Mouse (Mus musculus): ENCODE results near the gene Mpzl1. TPM values are rescaled to one million over a fixed set of nuclear protein-coding genes. Genes with fewer than 3 reads are reported as not detected.

The Mpzl1 gene
- polyA plus RNA-seq, 1 experiment from 2014 or later = 164 TPM

DNA sequence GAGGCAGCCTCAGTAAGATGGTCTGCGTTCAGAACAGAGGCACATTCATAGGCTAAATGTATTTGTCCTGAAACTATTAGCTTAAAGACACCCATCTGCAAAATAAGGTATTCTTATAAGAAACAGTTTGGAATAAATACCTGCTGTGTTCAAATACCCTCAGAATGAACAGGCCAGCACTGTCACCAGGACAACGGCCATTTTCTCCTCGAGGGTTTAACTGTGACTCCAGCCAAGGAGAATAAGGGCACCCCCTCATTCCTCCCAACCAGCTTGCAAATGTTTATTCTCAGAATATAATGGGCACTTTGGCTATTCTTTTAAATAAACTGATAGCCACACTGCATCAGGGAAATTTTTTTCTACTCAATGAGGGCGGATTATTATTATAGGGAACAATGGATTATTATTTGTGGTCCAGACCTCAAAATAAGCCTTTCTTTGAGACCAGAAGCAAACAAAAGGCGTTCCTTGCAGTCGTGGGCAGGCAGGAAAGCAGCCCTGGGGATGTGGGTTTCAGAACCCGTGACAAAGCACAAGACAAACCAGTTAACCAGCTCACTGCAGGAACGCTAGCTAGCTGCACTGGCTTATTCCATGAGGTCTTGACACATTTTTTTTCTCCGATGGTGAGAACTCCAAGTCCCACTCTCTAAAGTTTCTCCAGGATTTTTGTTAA is 23.9 kb downstream of the Mpzl1 start:
- H3K4me3 ChIP-seq (replicated peaks) = no peak overlapping the region
- H3K4me1 ChIP-seq = no peaks in the 10 kb centered on the region
- H3K36me3 ChIP-seq = peaks cover 21% of the 10 kb centered on the region
- no peak overlapping the region for H3K4me2 ChIP-seq
- H3K27me3 ChIP-seq (replicated peaks) = no peaks in the 10 kb centered on the region
- ATAC-seq (ENCODE audit: insufficient read depth, low FRiP score, low read depth) = no peak
- H3K9ac ChIP-seq = no peak overlapping the region
- peak overlapping the region; percentile 44; the same call in 1 of the 2 replicates for H3K27ac ChIP-seq
- WGBS = 50% methylated on average over 9 of the region's 9 CpGs
- H3K9me3 ChIP-seq = no peaks in the 10 kb centered on the region

- peak overlapping the region; percentile 44; the same call in 1 of the 2 replicates for H3K27ac ChIP-seq
- 0 out of 2 replicates have a peak, but pooled peaks have one; percentile 31 for ATAC-seq (ENCODE audit: insufficient read depth, low FRiP score, low read depth)
These were observed 24.6 kb downstream of the Mpzl1 start for GRCm38 (mm10) chr1:165609495-165610320.

GRCm38 (mm10) chr1:165608904-165609303 is 25.4 kb downstream of the Mpzl1 start:
- Histone ChIP-seq H3K4me2 (no peak overlapping the region), H3K4me1 (no peaks in the 10 kb centered on the region), H3K36me3 (peaks cover 18% of the 10 kb centered on the region), H3K27me3 (replicated peaks) (no peaks in the 10 kb centered on the region), H3K9ac (no peak overlapping the region), H3K9me3 (no peaks in the 10 kb centered on the region), H3K27ac (no peak overlapping the region), H3K4me3 (replicated peaks) (no peak overlapping the region)
- no peak for ATAC-seq (ENCODE audit: insufficient read depth, low FRiP score, low read depth)
- 47% methylated on average over 4 of the region's 4 CpGs for WGBS

More at GRCm38 (mm10) chr1:165609495-165610320, 24.6 kb downstream of the Mpzl1 start:
- 44% methylated on average over 7 of the region's 7 CpGs for WGBS
- no peak overlapping the region for H3K9ac ChIP-seq
- H3K4me1 ChIP-seq = no peaks in the 10 kb centered on the region
- H3K9me3 ChIP-seq = no peaks in the 10 kb centered on the region
- H3K27me3 ChIP-seq (replicated peaks) = no peaks in the 10 kb centered on the region
- H3K36me3 ChIP-seq = peaks cover 14% of the 10 kb centered on the region
- H3K4me2 ChIP-seq = no peak overlapping the region
- no peak overlapping the region for H3K4me3 ChIP-seq (replicated peaks)

DNA sequence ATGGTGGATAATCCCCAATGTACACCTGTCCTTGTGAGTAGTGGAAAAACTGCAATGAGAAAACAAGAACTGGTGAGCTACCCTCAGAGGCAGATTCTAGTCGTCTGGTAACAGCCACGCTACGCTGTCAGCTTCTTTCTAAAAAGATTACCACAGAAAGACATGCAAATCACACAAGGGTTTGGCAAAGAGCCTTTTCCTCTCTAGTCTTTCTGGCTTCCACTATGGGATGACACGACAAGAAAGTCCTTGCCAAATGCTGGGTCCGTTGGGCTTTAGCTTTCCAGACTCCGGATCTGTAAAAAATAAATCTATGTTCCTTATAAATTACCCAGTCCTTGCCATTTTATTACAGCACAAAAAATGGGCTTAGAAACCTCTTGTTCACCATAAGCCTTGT is 28.6 kb downstream of the Mpzl1 start:
- ATAC-seq (ENCODE audit: insufficient read depth, low FRiP score, low read depth) = no peak
- Histone ChIP-seq H3K27me3 (replicated peaks) (no peaks in the 10 kb centered on the region), H3K4me2 (no peak overlapping the region), H3K9ac (no peak overlapping the region), H3K27ac (no peak overlapping the region), H3K9me3 (no peaks in the 10 kb centered on the region), H3K4me1 (no peaks in the 10 kb centered on the region), H3K36me3 (peaks cover 18% of the 10 kb centered on the region), H3K4me3 (replicated peaks) (no peak overlapping the region)
- 75% methylated on average over 6 of the region's 6 CpGs for WGBS

- no peak overlapping the region for H3K4me2 ChIP-seq
- H3K36me3 ChIP-seq = peaks cover 18% of the 10 kb centered on the region
- no peaks in the 10 kb centered on the region for H3K9me3 ChIP-seq
- no peak for ATAC-seq (ENCODE audit: insufficient read depth, low FRiP score, low read depth)
- 81% methylated on average over 3 of the region's 3 CpGs for WGBS
- H3K27ac ChIP-seq = no peak overlapping the region
- H3K27me3 ChIP-seq (replicated peaks) = no peaks in the 10 kb centered on the region
- no peak overlapping the region for H3K9ac ChIP-seq
- H3K4me3 ChIP-seq (replicated peaks) = no peak overlapping the region
- no peaks in the 10 kb centered on the region for H3K4me1 ChIP-seq
These were observed 29.2 kb downstream of the Mpzl1 start for GRCm38 (mm10) chr1:165605108-165605507.

DNA sequence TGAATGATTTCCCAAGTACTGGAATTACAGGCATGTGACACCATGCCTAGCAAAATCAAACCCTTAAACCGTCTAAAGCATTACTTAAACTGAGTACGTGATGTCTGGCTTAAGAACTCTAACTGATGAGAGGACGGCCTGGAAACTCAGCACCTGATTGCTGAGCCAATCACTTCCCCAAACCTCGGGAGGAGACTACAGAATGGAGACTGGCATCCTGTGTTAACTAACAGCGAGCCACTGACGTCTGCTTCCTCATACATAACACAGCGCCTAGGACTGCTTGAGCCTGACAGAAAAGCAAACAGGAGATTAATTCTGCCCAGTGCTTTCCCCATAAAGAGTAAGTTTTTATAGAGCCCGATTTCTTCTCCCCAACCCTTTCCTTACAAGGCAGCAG is 30.1 kb downstream of the Mpzl1 start:
- Histone ChIP-seq H3K9me3 (no peaks in the 10 kb centered on the region), H3K4me3 (replicated peaks) (no peak overlapping the region), H3K27me3 (replicated peaks) (no peaks in the 10 kb centered on the region), H3K4me2 (no peak overlapping the region), H3K36me3 (peaks cover 20% of the 10 kb centered on the region), H3K4me1 (no peaks in the 10 kb centered on the region), H3K27ac (no peak overlapping the region), H3K9ac (no peak overlapping the region)
- WGBS = 78% methylated on average over 8 of the region's 8 CpGs
- no peak for ATAC-seq (ENCODE audit: insufficient read depth, low FRiP score, low read depth)

GRCm38 (mm10) chr1:165603218-165603617 is 31.1 kb downstream of the Mpzl1 start:
- H3K27me3 ChIP-seq (replicated peaks) = no peaks in the 10 kb centered on the region
- H3K4me2 ChIP-seq = no peak overlapping the region
- WGBS = 79% methylated on average over 14 of the region's 14 CpGs
- ATAC-seq (ENCODE audit: insufficient read depth, low FRiP score, low read depth) = peak; percentile 63; the same call in 1 of the 2 replicates
- no peak overlapping the region for H3K27ac ChIP-seq
- no peak overlapping the region for H3K4me3 ChIP-seq (replicated peaks)
- H3K9ac ChIP-seq = no peak overlapping the region
- no peaks in the 10 kb centered on the region for H3K4me1 ChIP-seq
- peaks cover 25% of the 10 kb centered on the region for H3K36me3 ChIP-seq
- H3K9me3 ChIP-seq = no peaks in the 10 kb centered on the region

GRCm38 (mm10) chr1:165601775-165602280 is 32.5 kb downstream of the Mpzl1 start:
- Histone ChIP-seq H3K4me1 (no peaks in the 10 kb centered on the region), H3K27me3 (replicated peaks) (no peaks in the 10 kb centered on the region), H3K4me3 (replicated peaks) (no peak overlapping the region), H3K36me3 (peaks cover 21% of the 10 kb centered on the region; the same call in 1 of the 2 replicates), H3K9me3 (no peaks in the 10 kb centered on the region), H3K27ac (no peak overlapping the region), H3K9ac (no peak overlapping the region), H3K4me2 (no peak overlapping the region)
- no peak for ATAC-seq (ENCODE audit: insufficient read depth, low FRiP score, low read depth)
- whole genome bisulfite sequencing = 79% methylated on average over 10 of the region's 10 CpGs

- H3K27me3 ChIP-seq (replicated peaks) = no peaks in the 10 kb centered on the region
- H3K36me3 ChIP-seq = peaks cover 31% of the 10 kb centered on the region; the same call in 1 of the 2 replicates
- H3K9me3 ChIP-seq = no peaks in the 10 kb centered on the region
- no peak overlapping the region for H3K9ac ChIP-seq
- H3K4me1 ChIP-seq = 0 out of 2 replicates have a peak, but pooled peaks cover 4% of the 10 kb centered on the region
- ATAC-seq (ENCODE audit: insufficient read depth, low FRiP score, low read depth) = no peak
- no peak overlapping the region for H3K4me2 ChIP-seq
- no peak overlapping the region for H3K27ac ChIP-seq
- H3K4me3 ChIP-seq (replicated peaks) = no peak overlapping the region
- 69% methylated on average over 15 of the region's 15 CpGs for WGBS
These were observed 39.5 kb downstream of the Mpzl1 start for GRCm38 (mm10) chr1:165594699-165595421.

GRCm38 (mm10) chr1:165592295-165593082 is 41.8 kb downstream of the Mpzl1 start:
- whole genome bisulfite sequencing = 77% methylated on average over 14 of the region's 14 CpGs

DNA sequence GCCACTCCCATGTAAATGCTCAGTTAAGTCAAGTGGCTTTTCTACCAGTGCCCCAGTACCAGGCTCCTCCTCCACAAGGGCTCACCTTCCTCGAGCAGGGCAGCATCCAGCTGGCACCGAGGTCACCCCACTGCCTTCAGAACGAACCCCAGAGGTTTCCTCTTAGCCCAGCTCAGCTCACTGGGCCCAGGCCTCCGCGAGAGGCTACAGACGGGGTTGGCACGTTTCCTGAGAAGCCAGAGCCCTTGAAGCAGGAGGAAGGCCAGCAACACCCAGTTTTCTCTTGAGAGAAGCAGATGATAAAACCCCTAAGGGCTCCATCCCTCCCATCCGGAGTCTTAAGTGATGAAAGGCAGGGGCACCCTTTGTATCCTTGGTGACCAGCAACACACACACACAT is 43.6 kb downstream of the Mpzl1 start:
- Histone ChIP-seq H3K36me3 (peaks cover 15% of the 10 kb centered on the region; the same call in 1 of the 2 replicates), H3K9me3 (no peaks in the 10 kb centered on the region), H3K4me1 (peaks cover 23% of the 10 kb centered on the region), H3K9ac (no peak overlapping the region), H3K27ac (0 out of 2 replicates have a peak overlapping the region, but pooled peaks have one; percentile 35), H3K27me3 (replicated peaks) (no peaks in the 10 kb centered on the region), H3K4me3 (replicated peaks) (no peak overlapping the region), H3K4me2 (no peak overlapping the region)
- ATAC-seq (ENCODE audit: insufficient read depth, low FRiP score, low read depth) = no peak
- WGBS = 64% methylated on average over 8 of the region's 8 CpGs

More at GRCm38 (mm10) chr1:165592295-165593082, 41.8 kb downstream of the Mpzl1 start:
- H3K27me3 ChIP-seq (replicated peaks) = no peaks in the 10 kb centered on the region
- H3K4me1 ChIP-seq = peaks cover 21% of the 10 kb centered on the region
- H3K4me3 ChIP-seq (replicated peaks) = no peak overlapping the region
- peaks cover 23% of the 10 kb centered on the region; the same call in 1 of the 2 replicates for H3K36me3 ChIP-seq
- H3K9ac ChIP-seq = no peak overlapping the region
- no peak overlapping the region for H3K27ac ChIP-seq
- no peak overlapping the region for H3K4me2 ChIP-seq
- ATAC-seq (ENCODE audit: insufficient read depth, low FRiP score, low read depth) = no peak
- no peaks in the 10 kb centered on the region for H3K9me3 ChIP-seq

Measured in stomach, embryonic 15.5 days (tissue).